In genomic region chr5:96921037-96921436, GRCm38 (mm10) we compare ENCODE assay signal across 9 mouse cellular contexts.
DNase-seq lines count a peak whose midpoint lies in the region; ATAC-seq and TF ChIP-seq lines count a peak whose summit lies in the region.
"Had no signal": no experiment of that assay in that cellular context is flagged by ENCODE, and none has a peak within 500 bp of the region (broad histone marks: within the 10 kb centered on the region; RNA-seq: fewer than 3 reads in every experiment).

No protein-coding gene starts in this region.

- H3K27ac ChIP-seq in lung, embryonic 14.5 days (ENCODE audit: low read depth): peak overlapping the region; percentile 76; the same call in 1 of the 2 replicates
- peak overlapping the region; percentile 88 for H3K27ac ChIP-seq in bone marrow macrophage, adult 2 months (ENCODE audit: insufficient read depth, low read depth, low read length)
- no peak overlapping the region for H3K27ac ChIP-seq in hindbrain, embryonic 14.5 days

- TF ChIP-seq CTCF in lung, embryonic 14.5 days (IDR thresholded peaks at IDR 0.05; ENCODE audit: low read depth): no peak
- TF ChIP-seq CTCF in bone marrow macrophage, adult 2 months (IDR thresholded peaks at IDR 0.05; ENCODE audit: low read depth, low read length): no peak

- peak; percentile 26; the same call in 1 of the 2 replicates for ATAC-seq in lung, embryonic 14.5 days (ENCODE audit: insufficient read depth)
- peak; percentile 41 for ATAC-seq in granulocyte monocyte progenitor cell, adult 5-6 weeks (replicated peaks; ENCODE audit: poor library complexity, severe bottlenecking)
- peak; percentile 27 for ATAC-seq in megakaryocyte, adult 5-6 weeks (ENCODE audit: poor library complexity, severe bottlenecking)
- no peak for ATAC-seq in hindbrain, embryonic 14.5 days (ENCODE audit: low FRiP score)

- TF ChIP-seq POLR2A in bone marrow macrophage, adult 2 months (IDR thresholded peaks at IDR 0.05; ENCODE audit: borderline replicate concordance, low read depth, low read length): no peak

- no peaks in the 10 kb centered on the region for H3K27me3 ChIP-seq in lung, embryonic 14.5 days (ENCODE audit: insufficient read depth, low read length)
- no peaks in the 10 kb centered on the region for H3K27me3 ChIP-seq in hindbrain, embryonic 14.5 days (ENCODE audit: control insufficient read depth, insufficient read depth, low read length)
- H3K27me3 ChIP-seq: embryonic facial prominence, embryonic 13.5 days had no signal

- H3K9me3 ChIP-seq in lung, embryonic 14.5 days (ENCODE audit: low read depth, low read length): no peaks in the 10 kb centered on the region
- H3K9me3 ChIP-seq in hindbrain, embryonic 14.5 days (ENCODE audit: control insufficient read depth, low read length): no peaks in the 10 kb centered on the region
- H3K9me3 ChIP-seq: embryonic facial prominence, embryonic 13.5 days had no signal

- DNase-seq in lung, embryonic 14.5 days: no peak
- DNase-seq in lung, postnatal 25 days (ENCODE audit: low spot score): no peak
- no peak for DNase-seq in hindbrain, embryonic 14.5 days (ENCODE audit: low spot score)
- no peak for DNase-seq in retina, postnatal 1 day
- DNase-seq: kidney, adult 8-10 months had no signal

- no peak overlapping the region for H3K4me3 ChIP-seq in lung, embryonic 14.5 days (ENCODE audit: low read depth, low read length)
- H3K4me3 ChIP-seq in bone marrow macrophage, adult 2 months (ENCODE audit: insufficient read depth, low read length): peak overlapping the region; percentile 65
- no peak overlapping the region for H3K4me3 ChIP-seq in hindbrain, embryonic 14.5 days (replicated peaks; ENCODE audit: low read length)
- H3K4me3 ChIP-seq: embryonic facial prominence, embryonic 13.5 days had no signal

- peaks cover 10% of the 10 kb centered on the region for H3K4me1 ChIP-seq in lung, embryonic 14.5 days (ENCODE audit: insufficient read depth)
- peaks cover 55% of the 10 kb centered on the region for H3K4me1 ChIP-seq in bone marrow macrophage, adult 2 months (ENCODE audit: control insufficient read depth, insufficient read depth, low read length)
- no peaks in the 10 kb centered on the region for H3K4me1 ChIP-seq in hindbrain, embryonic 14.5 days (replicated peaks; ENCODE audit: control insufficient read depth, insufficient read depth, low read length)

- 65% methylated on average over 6 of the region's 6 CpGs for WGBS in lung, embryonic 14.5 days
- 87% methylated on average over 6 of the region's 6 CpGs for WGBS in hindbrain, embryonic 14.5 days

- no peak overlapping the region for H3K9ac ChIP-seq in lung, embryonic 14.5 days
- H3K9ac ChIP-seq in hindbrain, embryonic 14.5 days: no peak overlapping the region
- H3K9ac ChIP-seq: embryonic facial prominence, embryonic 13.5 days had no signal

- H3K36me3 ChIP-seq in lung, embryonic 14.5 days (ENCODE audit: insufficient read depth): no peaks in the 10 kb centered on the region
- H3K36me3 ChIP-seq in hindbrain, embryonic 14.5 days (replicated peaks; ENCODE audit: control insufficient read depth, insufficient read depth): no peaks in the 10 kb centered on the region
- H3K36me3 ChIP-seq: embryonic facial prominence, embryonic 13.5 days had no signal

- peak overlapping the region; percentile 43 for H3K4me2 ChIP-seq in lung, embryonic 14.5 days
- no peak overlapping the region for H3K4me2 ChIP-seq in hindbrain, embryonic 14.5 days (replicated peaks)
- H3K4me2 ChIP-seq: embryonic facial prominence, embryonic 13.5 days had no signal
